Mouse (Mus musculus) C2C12 (cell line): ENCODE results near the gene Ociad1. TPM values are rescaled to one million over a fixed set of nuclear protein-coding genes. Genes with fewer than 3 reads are reported as not detected.

Experiments
- H3K27me3 ChIP-seq: one replicate; pipeline ENCODE4 v1.6.1; 2011; ENCODE audit not compliant: control insufficient read depth, insufficient read depth, insufficient read length
- H3K36me3 ChIP-seq: one replicate; pipeline ENCODE4 v1.6.1; 2011; ENCODE audit not compliant: control insufficient read depth, insufficient read depth
- H3K4me3 ChIP-seq: one replicate; pipeline ENCODE4 v1.5.1; 2011; ENCODE audit warnings: mild to moderate bottlenecking, control low read depth; ENCODE audit not compliant: poor library complexity, insufficient read depth, severe bottlenecking
- H3K79me2 ChIP-seq: one replicate; pipeline ENCODE4 v1.6.1; 2011; ENCODE audit not compliant: control insufficient read depth, insufficient read depth
- H3K79me3 ChIP-seq: one replicate; pipeline ENCODE4 v1.6.1; 2011; ENCODE audit warnings: low read depth, control low read depth
- H3ac ChIP-seq: one replicate; pipeline ENCODE3; 2011; ENCODE audit warnings: low read depth; ENCODE audit not compliant: control insufficient read depth, insufficient read length
- CEBPB ChIP-seq: IDR thresholded peaks from one replicate; pipeline ENCODE4 v1.6.1; 2011; ENCODE audit warnings: low read depth, mild to moderate bottlenecking, control low read depth, moderate library complexity
- CTCF ChIP-seq: IDR thresholded peaks from one replicate; pipeline ENCODE4 v1.5.1; 2011; ENCODE audit not compliant: control insufficient read depth, insufficient read depth, insufficient read length
- FOSL1 ChIP-seq: IDR thresholded peaks from one replicate; pipeline ENCODE4 v1.8.0; 2011; ENCODE audit warnings: mild to moderate bottlenecking, low read length; ENCODE audit not compliant: poor library complexity, insufficient read depth, severe bottlenecking
- MAX ChIP-seq: IDR thresholded peaks from one replicate; pipeline ENCODE4 v1.6.1; 2011; ENCODE audit warnings: mild to moderate bottlenecking, control low read depth
- MYOD1 ChIP-seq: IDR thresholded peaks from one replicate; pipeline ENCODE4 v1.6.1; 2011; ENCODE audit warnings: low read depth; ENCODE audit not compliant: control insufficient read depth, insufficient read length
- MYOG ChIP-seq: IDR thresholded peaks from one replicate; pipeline ENCODE4 v1.6.1; 2011; ENCODE audit not compliant: control insufficient read depth, insufficient read length; ENCODE audit errors: extremely low read depth
- USF1 ChIP-seq: IDR thresholded peaks from one replicate; pipeline ENCODE4 v1.6.1; 2011; ENCODE audit warnings: low read depth, mild to moderate bottlenecking, control low read depth, moderate library complexity
- polyA plus RNA-seq: library from polyadenylated mRNA; unstranded; fragments of >200 nt; fragmentation: generic; extraction: Trizol; gene quantifications from one replicate; pipeline ENCODE4 v1.2.1, GENCODE M21; 2012; ENCODE audit warnings: missing spikeins

The Ociad1 gene
- polyA plus RNA-seq, 1 experiment, result 142 TPM

DNA sequence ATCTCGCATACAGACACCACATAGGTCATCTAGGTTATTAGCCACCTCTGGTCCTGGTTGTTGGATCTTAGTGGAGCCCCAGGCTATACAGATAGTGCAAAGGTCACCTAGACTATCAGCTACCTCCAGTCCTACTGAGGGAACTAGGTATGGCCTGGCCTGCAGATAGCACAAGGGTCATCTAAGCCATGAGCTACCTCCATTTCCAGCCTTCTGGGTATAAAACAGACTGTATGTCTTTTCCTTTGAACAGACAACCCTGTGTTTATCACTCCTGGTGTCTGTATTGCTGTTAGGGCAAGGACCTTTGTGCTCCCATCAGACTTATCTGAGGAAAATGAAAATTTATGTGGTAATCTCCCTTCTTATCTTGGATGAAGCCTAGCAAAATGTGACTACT, 59.2 kb downstream of the Ociad1 start:
- Histone ChIP-seq H3K36me3 (no peaks in the 10 kb centered on the region), H3K27me3 (no peaks in the 10 kb centered on the region), H3ac (no peak overlapping the region), H3K79me3 (no peaks in the 10 kb centered on the region), H3K79me2 (no peaks in the 10 kb centered on the region), H3K4me3 (no peak overlapping the region)
- TF ChIP-seq MYOG (no peak), MAX (no peak), FOSL1 (no peak), MYOD1 (no peak), CEBPB (no peak), CTCF (no peak)

DNA sequence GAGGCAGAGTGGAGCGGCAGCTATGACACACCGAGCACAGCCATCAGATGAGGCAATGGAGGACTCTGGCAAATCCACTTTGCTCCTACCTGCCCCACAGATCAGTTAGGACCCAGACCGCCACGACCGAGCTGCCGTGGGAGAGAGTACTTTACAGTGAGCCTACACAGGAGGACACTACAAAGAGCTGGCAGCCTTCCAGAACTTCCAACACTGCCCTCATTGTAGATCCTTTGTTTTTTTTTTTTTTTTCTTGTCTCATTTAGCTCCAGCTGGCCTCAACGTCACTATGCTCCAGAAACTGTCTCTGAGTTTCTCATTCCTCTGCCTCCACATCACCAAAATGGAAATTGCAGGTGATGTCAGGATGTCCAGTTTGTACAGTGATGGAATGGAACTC, 60.9 kb downstream of the Ociad1 start:
- no peak overlapping the region for H3ac ChIP-seq
- H3K27me3 ChIP-seq, result no peaks in the 10 kb centered on the region
- TF ChIP-seq USF1 (no peak), CEBPB (no peak), FOSL1 (no peak), CTCF (no peak), MYOD1 (no peak), MAX (no peak), MYOG (no peak)
- no peak overlapping the region for H3K4me3 ChIP-seq
- no peaks in the 10 kb centered on the region for H3K79me3 ChIP-seq
- H3K79me2 ChIP-seq, result no peaks in the 10 kb centered on the region
- H3K36me3 ChIP-seq, result no peaks in the 10 kb centered on the region

- Histone ChIP-seq H3K79me2 (no peaks in the 10 kb centered on the region), H3K36me3 (no peaks in the 10 kb centered on the region), H3K4me3 (no peak overlapping the region), H3ac (no peak overlapping the region), H3K27me3 (no peaks in the 10 kb centered on the region), H3K79me3 (no peaks in the 10 kb centered on the region)
- TF ChIP-seq USF1 (no peak), MAX (no peak), MYOD1 (no peak), FOSL1 (no peak), MYOG (no peak), CTCF (no peak), CEBPB (no peak)
These were observed 61.4 kb downstream of the Ociad1 start for GRCm38 (mm10) chr5:73353978-73354377.

DNA sequence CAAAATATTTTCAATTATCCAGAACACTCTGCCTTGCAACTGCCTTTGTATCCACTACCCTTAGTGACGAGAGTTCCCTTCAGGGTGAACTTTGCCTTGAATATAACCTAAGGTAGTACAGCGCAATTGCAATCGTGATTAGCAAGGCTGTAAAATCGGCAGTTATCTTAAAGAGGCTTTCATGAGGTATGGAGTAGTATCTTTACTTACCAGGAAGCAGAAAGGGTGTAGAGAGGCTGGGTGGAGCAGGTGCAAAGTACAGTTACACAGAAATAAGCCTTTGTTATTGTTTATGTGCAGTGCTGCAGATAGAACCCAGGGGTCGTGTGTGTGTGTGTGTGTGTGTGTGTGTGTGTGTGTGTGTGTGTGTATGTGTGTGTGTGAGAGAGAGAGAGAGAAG, 62.8 kb downstream of the Ociad1 start:
- H3K79me2 ChIP-seq, result no peaks in the 10 kb centered on the region
- no peak overlapping the region for H3K4me3 ChIP-seq
- H3ac ChIP-seq, result no peak overlapping the region
- H3K27me3 ChIP-seq, result no peaks in the 10 kb centered on the region
- no peaks in the 10 kb centered on the region for H3K79me3 ChIP-seq
- H3K36me3 ChIP-seq, result no peaks in the 10 kb centered on the region
- TF ChIP-seq MYOD1 (no peak), CTCF (no peak), FOSL1 (no peak), CEBPB (no peak), MYOG (no peak), USF1 (no peak), MAX (no peak)

DNA sequence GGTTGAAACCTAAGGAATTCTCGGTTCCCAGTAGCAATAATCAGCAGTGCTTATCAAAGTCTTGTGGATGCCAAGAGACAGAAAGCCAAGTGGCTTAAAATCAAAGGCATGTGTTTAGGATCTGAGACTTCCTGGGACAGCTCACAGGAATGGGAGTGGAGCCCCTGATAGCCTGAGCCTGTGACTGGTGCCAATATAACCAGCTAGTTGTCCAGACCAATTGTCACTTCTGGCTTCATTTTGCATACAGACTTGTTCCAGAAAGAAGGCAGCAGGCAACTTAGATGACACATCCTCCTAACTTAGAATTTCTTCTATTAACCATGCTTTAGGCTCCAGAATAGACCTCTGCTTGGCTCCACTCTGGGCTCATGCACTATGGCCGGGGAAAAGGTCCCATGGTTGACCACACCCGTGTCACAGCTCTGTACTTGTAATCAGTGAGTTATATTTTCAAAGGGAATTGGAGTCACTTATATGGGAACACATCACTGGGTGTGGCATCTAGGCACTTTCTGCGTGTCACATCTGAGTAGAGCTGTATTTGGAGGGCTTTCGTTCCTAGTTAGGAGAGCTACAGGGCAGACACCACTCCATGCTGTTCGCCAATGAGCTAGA, 66.7 kb downstream of the Ociad1 start:
- no peaks in the 10 kb centered on the region for H3K36me3 ChIP-seq
- no peaks in the 10 kb centered on the region for H3K79me3 ChIP-seq
- no peak for TF ChIP-seq MYOD1
- no peak for TF ChIP-seq MYOG
- no peak for TF ChIP-seq MAX
- no peak for TF ChIP-seq CTCF
- no peak for TF ChIP-seq FOSL1
- TF ChIP-seq CEBPB, result no peak
- TF ChIP-seq USF1, result no peak
- H3K4me3 ChIP-seq, result no peak overlapping the region
- no peak overlapping the region for H3ac ChIP-seq
- no peaks in the 10 kb centered on the region for H3K79me2 ChIP-seq
- H3K27me3 ChIP-seq, result no peaks in the 10 kb centered on the region

DNA sequence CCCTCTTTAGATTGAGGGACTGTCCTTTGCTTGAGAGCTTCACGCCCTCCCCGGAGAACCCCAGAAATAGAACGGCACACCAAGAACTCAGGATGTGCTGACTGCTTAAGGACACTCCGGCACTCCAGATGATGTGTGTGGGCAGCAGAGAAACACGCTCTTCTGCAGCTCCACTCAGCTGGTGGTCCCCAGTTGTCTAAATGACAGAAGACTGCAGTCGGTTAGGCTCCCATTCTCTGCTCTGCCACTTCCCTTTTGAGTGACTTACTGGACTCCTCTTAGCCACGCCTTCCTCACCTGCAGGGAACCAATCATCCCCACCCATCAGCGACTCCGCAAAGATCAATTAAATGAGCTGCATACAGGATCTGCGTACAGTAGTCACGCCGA, 67.2 kb downstream of the Ociad1 start:
- H3ac ChIP-seq, result no peak overlapping the region
- no peaks in the 10 kb centered on the region for H3K27me3 ChIP-seq
- no peaks in the 10 kb centered on the region for H3K79me3 ChIP-seq
- no peak overlapping the region for H3K4me3 ChIP-seq
- no peak for TF ChIP-seq FOSL1
- no peak for TF ChIP-seq MYOD1
- H3K79me2 ChIP-seq, result no peaks in the 10 kb centered on the region
- no peaks in the 10 kb centered on the region for H3K36me3 ChIP-seq
